Mouse (Mus musculus): ENCODE measurements around the gene Map3k11. TPM values are rescaled to one million over a fixed set of nuclear protein-coding genes. Genes with fewer than 3 reads are reported as not detected.

Map3k11 gene
- polyA plus RNA-seq, 1 experiment from 2014 or later = 14.0 TPM

DNA sequence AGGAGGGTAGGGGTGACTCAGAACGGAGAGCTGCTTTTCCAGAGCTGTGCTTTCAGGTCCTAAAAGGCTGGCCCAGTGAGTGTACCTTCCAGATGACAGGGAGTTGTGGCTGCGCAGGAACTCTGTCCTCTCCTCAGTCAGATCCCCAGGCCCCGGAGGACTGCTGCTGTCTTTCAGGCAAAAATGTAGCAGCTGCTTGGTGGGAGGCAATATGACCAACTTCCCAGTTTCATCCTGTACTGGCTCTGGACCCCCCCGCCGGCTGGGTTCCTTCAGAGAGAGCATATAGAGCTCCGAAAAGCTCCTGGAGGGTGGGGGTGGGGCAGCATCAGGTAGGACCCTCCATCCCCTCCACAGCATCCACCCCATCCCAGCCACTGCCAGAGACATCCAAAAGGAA is 36.0 kb upstream of the Map3k11 start:
- Histone ChIP-seq H3K4me2 (replicated peaks; ENCODE audit: low read depth) (no peak overlapping the region), H3K9ac (ENCODE audit: low read length) (no peak overlapping the region), H3K9me3 (ENCODE audit: control insufficient read depth, low read length) (no peaks in the 10 kb centered on the region), H3K4me1 (replicated peaks; ENCODE audit: control insufficient read depth, insufficient read depth) (no peaks in the 10 kb centered on the region), H3K4me3 (ENCODE audit: low read depth, low read length) (no peak overlapping the region), H3K27me3 (ENCODE audit: control insufficient read depth, insufficient read depth, low read length) (no peaks in the 10 kb centered on the region), H3K36me3 (ENCODE audit: control insufficient read depth, insufficient read depth, low read length) (peaks cover 11% of the 10 kb centered on the region; the same call in 1 of the 2 replicates), H3K27ac (replicated peaks) (no peak overlapping the region)
- ATAC-seq (ENCODE audit: low FRiP score, low TSS enrichment) (no peak), DNase-seq (ENCODE audit: low spot score) (no peak)
- WGBS = 89% methylated on average over 6 of the region's 6 CpGs
- TF ChIP-seq EP300 (optimal IDR thresholded peaks at IDR 0.05) = no peak
- no peak for TF ChIP-seq CTCF (IDR thresholded peaks at IDR 0.05; ENCODE audit: low read depth)

DNA sequence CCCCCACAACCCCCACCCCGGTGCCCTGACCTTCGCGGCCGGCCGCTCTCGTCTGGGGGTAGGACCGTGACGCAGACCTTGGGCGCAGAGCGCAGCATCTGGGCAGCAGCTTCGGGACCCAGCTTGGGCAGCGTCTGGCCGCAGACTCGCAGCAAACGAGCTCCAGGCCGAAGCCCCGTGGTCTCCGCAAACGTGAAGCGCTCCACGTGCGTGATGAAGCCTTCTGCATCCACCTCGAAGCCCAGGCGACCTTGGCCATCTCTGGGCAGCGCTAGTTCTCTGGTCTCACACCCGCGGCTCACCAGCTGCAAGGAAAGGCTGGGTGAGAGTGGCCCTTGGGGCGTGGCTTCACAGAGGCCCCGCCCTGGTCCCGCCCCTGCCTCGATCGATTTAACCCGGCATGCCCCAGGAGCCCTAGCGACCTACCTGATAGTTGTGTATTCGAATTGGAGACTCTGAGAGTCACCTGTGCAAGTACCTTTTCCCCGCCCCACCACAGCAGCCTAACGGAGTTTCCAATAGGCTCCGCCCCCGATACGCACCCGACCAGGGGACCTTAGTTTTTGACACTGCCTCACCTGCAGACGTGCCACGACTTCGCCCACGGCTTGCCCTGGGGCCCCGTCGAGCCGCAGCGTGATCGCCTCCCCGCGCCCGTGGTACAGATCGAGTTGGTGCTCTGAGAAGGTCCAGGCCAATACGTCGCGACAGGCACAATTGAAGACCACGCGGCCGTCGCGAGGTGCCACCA is 34.4 kb upstream of the Map3k11 start:
- Histone ChIP-seq H3K27me3 (ENCODE audit: control insufficient read depth, insufficient read depth, low read length) (no peaks in the 10 kb centered on the region), H3K36me3 (ENCODE audit: control insufficient read depth, insufficient read depth, low read length) (peaks cover 8% of the 10 kb centered on the region; the same call in 1 of the 2 replicates), H3K4me2 (replicated peaks; ENCODE audit: low read depth) (peak overlapping the region; percentile 56), H3K27ac (replicated peaks) (no peak overlapping the region), H3K9ac (ENCODE audit: low read length) (peak overlapping the region; percentile 23; the same call in 1 of the 2 replicates), H3K9me3 (ENCODE audit: control insufficient read depth, low read length) (no peaks in the 10 kb centered on the region), H3K4me3 (ENCODE audit: low read depth, low read length) (peak overlapping the region; percentile 26), H3K4me1 (replicated peaks; ENCODE audit: control insufficient read depth, insufficient read depth) (no peaks in the 10 kb centered on the region)
- no peak for TF ChIP-seq EP300 (optimal IDR thresholded peaks at IDR 0.05)
- no peak for TF ChIP-seq CTCF (IDR thresholded peaks at IDR 0.05; ENCODE audit: low read depth)
- WGBS = 25% methylated on average over 57 of the region's 62 CpGs
- peak; percentile 77 for ATAC-seq (ENCODE audit: low FRiP score, low TSS enrichment)
- peak; percentile 79 for DNase-seq (ENCODE audit: low spot score)

DNA sequence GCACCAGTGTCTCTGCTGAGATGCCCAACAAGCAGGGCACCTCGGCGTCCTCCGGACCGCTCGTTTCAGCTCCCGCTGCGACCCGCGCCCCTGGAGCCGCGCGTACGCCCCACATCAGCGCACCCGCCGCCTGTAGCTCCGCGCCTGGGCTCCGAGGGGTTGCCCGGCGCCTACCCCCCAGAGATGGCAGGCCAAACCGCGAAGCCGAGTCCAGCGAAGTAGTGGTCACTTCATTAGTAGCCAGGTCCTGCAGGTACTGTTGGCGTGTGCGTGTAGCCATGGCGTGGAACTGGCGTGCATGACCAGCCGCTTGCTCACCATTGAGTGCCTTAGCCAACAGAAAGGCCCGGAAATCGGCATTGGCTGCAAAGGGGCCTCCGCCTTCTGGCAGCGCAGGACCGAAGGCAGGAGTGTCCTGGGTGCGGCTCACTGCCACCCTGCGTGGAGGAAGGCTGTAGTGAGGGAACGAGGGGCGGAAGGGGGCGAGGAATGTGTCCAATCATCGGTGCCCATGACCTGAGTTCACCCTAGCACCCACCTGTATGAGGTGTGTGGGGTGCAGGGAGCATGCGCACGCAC is 33.7 kb upstream of the Map3k11 start:
- peak; percentile 56 for DNase-seq (ENCODE audit: low spot score)
- 36% methylated on average over 43 of the region's 43 CpGs for WGBS
- ATAC-seq (ENCODE audit: low FRiP score, low TSS enrichment) = peak; percentile 27; the same call in 1 of the 2 replicates

DNA sequence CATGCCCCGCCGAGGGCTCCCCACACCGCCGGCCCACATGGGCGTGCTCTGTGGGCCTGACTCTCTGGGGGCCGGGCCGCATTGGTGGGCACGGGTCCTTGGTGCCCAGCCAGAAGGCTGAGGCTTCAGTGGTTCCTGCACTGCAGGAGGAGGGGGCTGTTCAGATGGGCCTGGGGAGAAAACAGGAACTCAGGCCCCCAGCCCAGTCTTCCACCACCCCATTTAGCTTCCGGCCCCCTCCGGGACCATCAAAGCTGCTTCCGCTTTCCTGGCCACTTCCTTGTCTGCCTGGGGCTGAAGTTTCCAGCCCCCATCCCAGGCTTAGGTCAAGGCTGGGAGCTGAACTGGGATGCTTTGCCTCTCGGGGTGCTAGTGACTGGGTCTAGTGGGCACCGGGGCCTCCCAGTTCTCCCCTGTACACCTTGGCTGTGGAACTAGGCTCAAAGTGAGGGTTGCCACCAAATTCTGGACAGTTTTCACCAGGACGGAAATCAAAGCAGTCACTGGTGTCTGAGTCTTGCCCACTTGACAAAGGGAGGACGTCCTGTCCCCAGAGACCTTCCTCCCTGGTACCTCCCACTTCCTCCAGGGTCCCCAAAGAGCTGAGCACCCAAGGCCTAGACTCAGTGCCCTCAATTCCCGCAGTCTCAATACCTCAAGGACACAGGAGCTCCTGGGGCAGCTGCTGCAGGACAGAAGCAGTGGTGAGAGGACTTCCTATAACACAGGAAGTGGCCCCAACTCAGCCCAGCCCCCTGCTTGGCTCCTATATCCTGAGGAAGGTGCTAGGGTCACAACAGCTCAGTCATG is 27.4 kb upstream of the Map3k11 start:
- ATAC-seq (ENCODE audit: low FRiP score, low TSS enrichment) = no peak
- H3K9ac ChIP-seq (ENCODE audit: low read length) = no peak overlapping the region
- no peak for DNase-seq (ENCODE audit: low spot score)
- TF ChIP-seq CTCF (IDR thresholded peaks at IDR 0.05; ENCODE audit: low read depth) (no peak), EP300 (optimal IDR thresholded peaks at IDR 0.05) (no peak)
- peaks cover 4% of the 10 kb centered on the region for H3K36me3 ChIP-seq (ENCODE audit: control insufficient read depth, insufficient read depth, low read length)
- peak overlapping the region; percentile 4; the same call in 1 of the 2 replicates for H3K4me3 ChIP-seq (ENCODE audit: low read depth, low read length)
- H3K4me2 ChIP-seq (replicated peaks; ENCODE audit: low read depth) = peak overlapping the region; percentile 31; the same call in 1 of the 2 replicates
- peak overlapping the region; percentile 45; the same call in 1 of the 2 replicates for H3K27ac ChIP-seq (replicated peaks)
- no peaks in the 10 kb centered on the region for H3K9me3 ChIP-seq (ENCODE audit: control insufficient read depth, low read length)
- H3K4me1 ChIP-seq (replicated peaks; ENCODE audit: control insufficient read depth, insufficient read depth) = peaks cover 5% of the 10 kb centered on the region; the same call in 1 of the 2 replicates
- WGBS = 76% methylated on average over 16 of the region's 16 CpGs
- H3K27me3 ChIP-seq (ENCODE audit: control insufficient read depth, insufficient read depth, low read length) = no peaks in the 10 kb centered on the region

More for the DNA sequence above, 33.7 kb upstream of the Map3k11 start:
- H3K36me3 ChIP-seq (ENCODE audit: control insufficient read depth, insufficient read depth, low read length) = peaks cover 8% of the 10 kb centered on the region; the same call in 1 of the 2 replicates
- no peak overlapping the region for H3K27ac ChIP-seq (replicated peaks)
- peak overlapping the region; percentile 18; the same call in 1 of the 2 replicates for H3K9ac ChIP-seq (ENCODE audit: low read length)
- H3K4me2 ChIP-seq (replicated peaks; ENCODE audit: low read depth) = peak overlapping the region; percentile 56
- no peaks in the 10 kb centered on the region for H3K4me1 ChIP-seq (replicated peaks; ENCODE audit: control insufficient read depth, insufficient read depth)
- H3K9me3 ChIP-seq (ENCODE audit: control insufficient read depth, low read length) = no peaks in the 10 kb centered on the region
- peak overlapping the region; percentile 26 for H3K4me3 ChIP-seq (ENCODE audit: low read depth, low read length)
- no peaks in the 10 kb centered on the region for H3K27me3 ChIP-seq (ENCODE audit: control insufficient read depth, insufficient read depth, low read length)
- TF ChIP-seq CTCF (IDR thresholded peaks at IDR 0.05; ENCODE audit: low read depth) (no peak), EP300 (optimal IDR thresholded peaks at IDR 0.05) (no peak)

DNA sequence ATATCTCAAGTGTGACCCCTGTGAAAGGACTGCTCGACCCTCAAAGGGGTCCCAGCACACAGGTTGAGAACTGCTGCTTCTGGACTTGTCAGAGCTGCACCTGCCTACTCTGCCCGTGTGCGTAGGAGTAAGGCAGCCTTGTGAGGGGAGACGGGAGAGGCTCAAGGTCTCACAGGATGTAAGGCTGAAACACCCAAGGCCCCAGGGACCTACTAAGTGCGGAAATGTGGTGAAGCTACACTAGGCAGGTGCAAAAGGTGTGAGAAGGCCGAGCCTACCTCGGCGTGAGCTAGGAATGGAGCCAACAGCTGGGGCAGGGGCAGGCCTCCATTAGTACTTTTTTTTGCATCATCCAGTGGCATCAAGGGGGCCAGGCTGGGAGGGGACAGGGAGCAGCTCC is 26.2 kb upstream of the Map3k11 start:
- no peak for ATAC-seq (ENCODE audit: low FRiP score, low TSS enrichment)
- TF ChIP-seq EP300 (optimal IDR thresholded peaks at IDR 0.05) (no peak), CTCF (IDR thresholded peaks at IDR 0.05; ENCODE audit: low read depth) (no peak)
- Histone ChIP-seq H3K9me3 (ENCODE audit: control insufficient read depth, low read length) (no peaks in the 10 kb centered on the region), H3K4me1 (replicated peaks; ENCODE audit: control insufficient read depth, insufficient read depth) (peaks cover 5% of the 10 kb centered on the region; the same call in 1 of the 2 replicates), H3K27me3 (ENCODE audit: control insufficient read depth, insufficient read depth, low read length) (no peaks in the 10 kb centered on the region), H3K9ac (ENCODE audit: low read length) (peak overlapping the region; percentile 68; the same call in 1 of the 2 replicates), H3K27ac (replicated peaks) (peak overlapping the region; percentile 87), H3K4me3 (ENCODE audit: low read depth, low read length) (peak overlapping the region; percentile 53), H3K4me2 (replicated peaks; ENCODE audit: low read depth) (peak overlapping the region; percentile 62), H3K36me3 (ENCODE audit: control insufficient read depth, insufficient read depth, low read length) (peaks cover 14% of the 10 kb centered on the region)
- 69% methylated on average over 8 of the region's 8 CpGs for WGBS
- DNase-seq (ENCODE audit: low spot score) = no peak

Measured in stomach, postnatal 0 days (tissue).